Mouse (Mus musculus) brain, embryonic 14.5 days (tissue): ENCODE data around the gene Hsf4.

Source experiments
- CTCF ChIP-seq: fragments of 200-500 bp; IDR thresholded peaks from 2 replicates; pipeline ENCODE4 v1.5.1; 2012; ENCODE audit warnings: inconsistent platforms, mild to moderate bottlenecking, moderate library complexity, borderline replicate concordance; ENCODE audit not compliant: insufficient read depth, insufficient read length; ENCODE audit errors: extremely low read depth
- POLR2A ChIP-seq: fragments of 200-500 bp; IDR thresholded peaks from 2 replicates; pipeline ENCODE4 v1.6.1; 2012; ENCODE audit warnings: mild to moderate bottlenecking, inconsistent platforms, borderline replicate concordance; ENCODE audit not compliant: poor library complexity, insufficient read depth, insufficient read length, severe bottlenecking; ENCODE audit errors: extremely low read depth

- TF ChIP-seq CTCF (no peak), POLR2A (no peak)
Measured at GRCm38 (mm10) chr8:105275387-105275786, 5.8 kb downstream of the Hsf4 start.
